Mouse (Mus musculus): ENCODE measurements around the gene Zfp667.
"Not testable (repeated sequence)": the region's sequence is repeated elsewhere in the genome, so short reads cannot be mapped to it uniquely, and the experiment has no call there.

Zfp667 gene

DNA sequence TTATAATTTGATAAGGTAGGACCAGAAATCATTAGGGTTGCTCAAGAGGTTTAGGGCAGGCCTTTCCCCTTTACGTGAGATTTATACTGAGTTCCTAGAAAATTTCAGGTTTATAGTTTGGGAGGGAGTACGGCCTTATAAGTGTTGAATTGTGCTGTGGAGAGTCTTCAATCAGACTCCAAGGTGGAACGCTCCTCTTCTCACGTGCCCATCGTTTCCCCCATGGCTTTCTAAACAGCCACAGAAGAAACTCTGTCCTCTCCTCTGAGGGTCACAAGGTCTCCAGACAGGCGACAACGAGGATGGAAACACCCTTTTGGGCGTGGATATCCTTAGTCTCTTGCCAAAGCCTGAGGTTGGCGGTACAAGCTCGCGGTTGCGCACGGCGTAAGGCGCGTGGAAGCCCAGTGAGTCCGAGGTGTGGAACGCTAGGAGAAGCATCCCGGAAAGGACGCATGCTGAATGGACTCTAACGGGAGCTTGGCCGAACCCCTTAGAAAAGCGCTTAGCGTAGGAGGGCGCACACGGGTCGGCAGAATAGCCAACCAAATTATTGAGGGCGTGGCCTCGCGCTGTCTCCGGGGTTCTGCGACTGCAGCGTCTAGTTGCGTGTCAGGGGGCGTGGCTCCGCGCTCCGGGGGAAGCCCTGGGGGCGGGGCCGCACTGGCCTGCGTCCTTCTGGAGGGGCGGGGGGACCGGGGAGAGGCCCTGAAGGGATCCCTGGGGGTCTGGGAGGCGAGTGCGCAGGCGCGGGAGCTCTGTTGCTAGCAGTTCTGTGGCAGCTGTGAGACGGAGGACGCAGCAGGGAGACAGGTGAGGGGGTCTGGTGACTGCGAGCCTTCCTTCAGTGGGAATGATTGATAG is at the start of gene Zfp667:
TSS of gene Zfp667 (plus strand) at position 738 of the 864 bp plus-strand sequence.
- DNase-seq (ENCODE audit: low read depth, low spot score): peak; percentile 94

DNA sequence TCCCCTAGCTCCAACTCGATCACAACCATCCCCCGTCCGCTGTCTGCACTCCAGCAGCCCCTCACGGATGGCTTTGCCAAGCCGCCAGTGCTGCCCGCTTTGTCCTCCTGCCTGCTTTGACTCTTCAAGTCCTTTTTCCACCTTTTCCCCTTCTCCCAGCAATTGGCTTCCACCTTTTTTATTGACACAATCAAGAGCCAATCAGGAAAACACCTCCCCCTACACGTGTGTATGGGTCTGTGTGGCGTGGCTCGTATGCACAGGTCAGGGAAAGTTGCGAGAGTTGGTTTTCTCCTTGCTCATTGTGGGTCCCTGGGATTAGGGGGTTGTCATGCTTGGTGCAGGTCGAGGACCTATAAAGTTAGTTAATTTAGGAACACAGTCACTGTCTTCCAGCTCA is 46.6 kb upstream of the Zfp667 start:
- DNase-seq (ENCODE audit: low read depth, low spot score): no peak

DNA sequence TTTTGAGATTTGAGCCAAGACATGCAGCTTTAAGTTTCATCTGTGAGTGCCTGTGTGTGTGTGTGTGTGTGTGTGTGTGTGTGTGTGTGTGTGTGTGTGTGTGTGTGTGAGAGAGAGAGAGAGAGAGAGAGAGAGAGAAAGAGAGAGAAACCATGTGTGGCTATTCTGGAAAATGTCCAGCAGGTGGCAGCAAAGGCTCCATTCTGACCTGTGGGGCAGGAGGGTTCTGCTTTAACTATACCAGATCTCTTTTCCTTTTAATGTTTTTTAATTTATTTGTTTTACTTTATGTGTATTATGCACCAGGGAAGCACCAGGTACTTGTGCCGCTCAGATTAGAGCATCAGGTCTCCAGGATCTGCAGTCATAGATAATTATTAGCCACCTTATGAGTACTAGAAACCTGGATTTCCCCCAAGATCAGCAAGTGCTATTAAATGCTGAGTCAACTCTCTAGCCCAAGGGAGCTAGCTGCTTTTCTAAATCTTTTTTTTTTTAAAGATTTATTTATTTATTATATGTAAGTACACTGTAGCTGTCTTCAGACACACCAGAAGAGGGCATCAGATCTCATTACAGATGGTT is 45.4 kb upstream of the Zfp667 start:
- not testable (repeated sequence) for DNase-seq (ENCODE audit: low read depth, low spot score)

DNA sequence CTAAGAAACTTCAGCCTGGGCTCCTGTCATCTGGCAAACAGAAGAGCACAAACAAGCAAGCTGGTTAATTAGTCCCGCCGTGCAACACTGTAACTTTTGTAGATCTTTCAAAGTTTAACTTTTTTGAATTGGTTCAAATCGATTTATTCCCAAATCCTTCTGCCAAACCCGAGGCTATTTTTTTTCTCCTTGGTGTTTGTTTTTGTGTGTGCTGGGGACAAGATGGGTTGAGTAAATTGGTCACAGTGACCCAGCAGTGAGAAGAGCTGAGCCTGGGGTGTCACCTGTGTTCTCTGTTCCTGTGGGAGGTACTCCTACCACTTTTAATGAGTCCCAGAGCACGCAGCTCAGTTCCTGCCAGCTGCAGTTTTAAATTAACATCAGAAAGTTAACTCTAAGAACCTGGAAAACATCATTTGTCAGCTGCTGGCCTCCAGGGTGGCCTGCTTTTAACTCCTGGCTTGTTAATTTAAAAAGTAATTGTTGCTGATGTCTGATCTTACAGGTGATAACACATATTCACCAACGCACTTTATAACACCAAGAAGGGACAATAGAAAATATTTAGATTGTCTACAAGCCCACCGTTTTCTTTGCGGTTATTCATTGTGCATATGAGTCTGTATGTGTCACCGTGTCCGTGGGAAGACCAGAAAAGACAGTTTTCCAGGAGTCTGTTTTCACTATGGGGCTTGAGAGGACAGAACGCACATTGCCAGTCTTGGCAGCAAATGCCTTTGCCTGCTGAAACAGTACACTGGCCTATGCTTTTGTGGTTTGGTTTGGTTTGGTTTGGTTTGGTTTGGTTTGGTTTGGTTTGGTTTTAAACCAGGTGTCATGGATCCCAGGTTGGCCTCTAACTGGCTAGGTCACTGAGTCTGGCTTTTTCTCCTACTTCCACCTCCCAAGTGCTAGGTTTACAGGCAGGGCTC is 41.8 kb upstream of the Zfp667 start:
- DNase-seq (ENCODE audit: low read depth, low spot score): no peak

DNA sequence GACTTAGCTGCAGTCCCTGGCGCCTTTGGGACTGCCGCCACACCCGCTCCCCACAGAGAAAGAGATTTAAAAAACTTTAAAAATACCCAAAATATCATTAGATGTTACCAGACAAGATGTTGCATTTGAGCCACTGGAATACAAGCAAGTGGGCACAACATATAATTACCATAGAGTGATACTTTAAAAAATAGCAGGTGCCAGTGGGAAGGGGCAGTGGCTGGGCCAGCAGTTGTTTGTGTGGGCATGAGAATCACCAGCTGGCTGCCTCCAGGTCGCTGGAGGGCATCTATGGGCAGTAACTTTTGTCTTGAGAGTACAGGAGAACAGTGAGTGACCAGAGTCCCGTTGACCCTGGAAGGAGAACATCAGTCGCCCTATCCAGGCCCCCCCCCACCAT is 34.0 kb upstream of the Zfp667 start, which contains the start of gene Epp13:
TSS of gene Epp13 (plus strand) at position 301 of the 400 bp plus-strand sequence.
- no peak for DNase-seq (ENCODE audit: low read depth, low spot score)

DNA sequence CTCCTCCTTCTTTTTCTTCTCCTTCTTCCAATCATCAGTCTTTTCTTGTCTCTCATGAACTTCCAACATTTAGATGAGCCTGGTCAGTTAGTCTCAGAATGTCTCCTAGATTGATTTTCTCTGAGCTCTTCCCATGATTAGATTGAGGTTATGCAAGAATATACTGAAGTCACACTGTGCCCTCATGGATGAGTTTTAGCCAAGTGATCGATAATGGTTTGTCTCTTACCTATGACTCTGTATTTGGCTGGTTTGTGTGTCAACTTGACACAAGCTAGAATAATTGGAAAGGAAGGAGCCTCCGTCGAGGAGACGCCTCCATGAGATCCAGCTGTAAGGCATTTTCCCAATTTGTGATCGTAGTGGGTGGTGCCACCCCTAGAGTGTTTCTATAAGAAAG is 31.9 kb upstream of the Zfp667 start:
- DNase-seq (ENCODE audit: low read depth, low spot score): no peak

DNA sequence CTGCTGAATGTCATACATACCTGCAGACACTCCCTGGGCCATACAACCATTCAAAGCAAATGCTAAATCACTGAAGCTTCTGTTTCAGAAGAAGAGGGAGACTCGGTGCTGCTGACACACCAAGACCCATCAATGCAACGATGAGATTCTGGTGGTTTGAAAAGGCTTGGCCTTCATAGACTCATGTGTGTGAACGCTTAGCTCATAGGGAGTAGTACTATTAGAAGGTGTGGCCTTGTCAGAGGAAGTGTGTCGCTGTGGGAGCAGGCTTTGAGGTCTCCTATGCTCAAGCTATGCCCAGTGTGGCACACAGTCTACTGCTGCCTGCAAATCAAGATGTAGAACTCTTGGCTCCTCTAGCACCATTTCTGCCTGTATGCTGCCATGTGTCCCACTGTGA is 29.0 kb upstream of the Zfp667 start:
- DNase-seq (ENCODE audit: low read depth, low spot score): no peak

DNA sequence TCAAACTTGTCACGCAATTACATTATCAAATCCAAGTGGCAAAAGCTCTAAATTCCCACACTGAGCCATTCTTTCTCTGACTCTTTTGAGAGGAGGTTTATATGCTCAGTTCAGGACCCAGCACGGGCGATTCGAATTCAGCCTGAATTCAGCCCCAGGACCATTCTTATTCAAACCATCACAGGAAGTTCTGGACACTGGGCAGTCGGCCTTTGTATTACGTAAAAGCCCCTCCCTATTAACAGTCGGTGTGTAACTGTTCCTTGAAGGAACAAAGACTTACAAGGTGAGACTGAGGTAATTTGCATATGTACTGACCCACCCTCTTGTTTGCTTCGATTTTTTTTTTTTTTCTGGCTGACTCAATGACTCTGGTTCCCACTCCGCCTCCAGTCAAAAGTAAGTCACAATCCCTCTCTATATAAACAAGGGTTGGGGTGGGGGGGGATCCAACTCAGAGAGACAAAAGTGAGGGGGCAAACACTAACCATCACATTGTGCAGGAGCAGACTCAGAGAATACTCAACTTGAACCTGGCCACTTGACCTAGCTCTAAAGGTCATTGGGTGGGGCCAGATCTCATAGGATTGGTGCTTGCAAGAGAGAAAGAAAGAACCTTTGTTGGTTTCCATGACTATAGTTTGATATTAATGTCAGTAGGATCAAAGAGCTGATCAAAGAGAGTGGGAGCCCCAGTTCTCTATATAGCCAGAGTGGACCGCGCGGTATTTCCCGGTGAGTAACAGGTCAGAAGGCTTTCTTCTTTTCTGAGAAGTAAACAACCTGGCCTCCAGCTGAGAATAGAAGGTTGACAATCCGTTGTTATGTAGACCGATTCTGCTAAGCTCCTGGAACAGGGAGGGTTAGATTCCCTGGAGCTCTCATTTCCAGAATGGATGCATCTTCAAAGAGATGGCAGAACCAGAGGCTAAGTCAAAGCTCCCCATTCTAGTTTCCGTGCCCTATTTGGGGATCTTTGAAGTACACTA is 27.9 kb upstream of the Zfp667 start:
- DNase-seq (ENCODE audit: low read depth, low spot score): no peak

DNA sequence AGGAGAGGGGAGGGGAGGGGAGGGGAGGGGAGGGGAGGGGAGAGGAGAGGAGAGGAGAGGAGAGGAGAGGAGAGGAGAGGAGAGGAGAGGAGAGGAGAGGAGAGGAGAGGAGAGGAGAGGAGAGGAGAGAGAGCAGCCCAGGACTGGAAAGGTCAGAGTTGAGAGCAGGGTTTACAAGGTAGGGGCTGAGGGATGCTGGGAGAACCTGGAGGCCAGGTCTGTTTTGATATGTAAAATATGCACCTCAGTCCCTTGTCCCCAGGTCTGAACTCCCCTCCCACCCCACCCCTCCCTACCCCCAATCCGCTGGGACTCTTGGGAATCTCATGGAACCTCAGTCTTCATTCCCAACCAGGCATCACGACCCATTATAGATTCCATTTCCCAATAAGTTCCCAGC is 26.4 kb upstream of the Zfp667 start:
- not testable (repeated sequence) for DNase-seq (ENCODE audit: low read depth, low spot score)

DNA sequence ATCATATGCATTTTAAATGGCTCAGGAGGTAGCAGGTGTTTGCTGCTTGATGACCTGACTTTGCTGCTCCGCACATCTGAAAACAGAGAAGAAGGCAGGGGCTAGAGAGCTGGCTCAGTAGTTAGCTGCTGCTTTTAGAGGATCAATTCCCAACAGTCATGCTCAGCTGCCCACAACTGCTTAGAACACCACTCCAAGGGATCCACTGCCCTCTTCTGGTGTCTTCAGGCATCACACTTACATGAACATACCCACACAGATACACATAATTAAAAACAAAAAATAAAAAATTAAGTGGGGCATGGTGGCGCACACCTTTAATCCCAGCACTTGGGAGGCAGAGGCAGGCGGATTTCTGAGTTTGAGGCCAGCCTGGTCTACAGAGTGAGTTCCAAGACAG is 24.3 kb upstream of the Zfp667 start:
- no peak for DNase-seq (ENCODE audit: low read depth, low spot score)

DNA sequence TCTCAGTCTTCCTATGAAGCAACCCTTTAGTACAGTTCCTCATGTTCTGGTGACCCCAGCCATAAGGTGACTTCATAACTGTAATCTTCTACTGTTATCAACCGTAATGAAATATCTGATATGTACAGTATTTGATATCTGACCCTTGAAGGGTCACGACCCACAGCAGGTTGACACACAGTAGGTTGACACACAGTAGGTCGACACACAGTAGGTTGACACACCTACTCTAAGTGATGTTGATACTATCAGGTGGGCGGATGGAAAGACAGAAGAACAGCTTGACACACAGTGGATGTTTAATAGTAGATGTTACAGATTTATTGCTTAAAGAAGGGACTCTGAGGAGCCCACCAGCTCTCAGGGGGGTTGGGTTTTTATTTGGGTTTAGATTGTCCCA is 23.4 kb upstream of the Zfp667 start:
- DNase-seq (ENCODE audit: low read depth, low spot score): no peak

DNA sequence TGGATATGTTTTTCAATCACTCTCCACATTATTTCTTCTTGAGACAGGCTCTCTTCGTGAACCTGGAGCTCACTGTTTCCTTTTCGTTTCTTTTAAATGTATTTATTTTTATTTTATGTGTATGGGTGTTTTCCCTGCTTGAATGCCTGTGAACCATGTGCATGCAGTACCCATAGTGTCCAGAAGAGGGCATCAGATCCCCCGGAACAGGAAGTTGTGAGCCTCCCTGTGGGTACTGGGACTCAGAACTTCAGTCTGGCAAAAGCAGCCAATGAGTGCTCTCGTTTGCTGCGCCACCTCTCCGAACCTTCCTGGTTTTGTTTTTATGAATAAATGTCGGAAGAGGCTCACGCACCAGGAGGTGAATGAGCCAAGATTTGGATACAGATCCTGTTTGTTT is 20.7 kb upstream of the Zfp667 start:
- no peak for DNase-seq (ENCODE audit: low read depth, low spot score)

DNA sequence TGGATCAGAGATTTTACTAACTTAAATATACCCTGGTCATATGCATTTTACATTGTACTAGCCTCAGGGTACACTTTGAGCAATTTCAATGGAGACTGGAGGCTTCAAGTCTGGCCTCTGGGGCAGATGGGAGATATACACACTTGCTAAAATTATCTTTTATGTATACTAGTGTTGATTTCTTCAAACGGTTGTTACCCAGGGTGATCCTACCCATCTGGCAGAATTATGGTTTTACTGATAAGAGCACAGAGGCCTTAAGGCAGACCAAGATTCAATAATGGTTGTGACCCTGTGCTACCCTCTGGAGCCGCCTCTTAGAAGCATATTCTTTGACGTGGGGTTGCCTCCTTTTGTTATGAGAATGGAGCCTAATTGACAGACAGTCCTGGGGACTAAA is 8.5 kb upstream of the Zfp667 start:
- no peak for DNase-seq (ENCODE audit: low read depth, low spot score)

DNA sequence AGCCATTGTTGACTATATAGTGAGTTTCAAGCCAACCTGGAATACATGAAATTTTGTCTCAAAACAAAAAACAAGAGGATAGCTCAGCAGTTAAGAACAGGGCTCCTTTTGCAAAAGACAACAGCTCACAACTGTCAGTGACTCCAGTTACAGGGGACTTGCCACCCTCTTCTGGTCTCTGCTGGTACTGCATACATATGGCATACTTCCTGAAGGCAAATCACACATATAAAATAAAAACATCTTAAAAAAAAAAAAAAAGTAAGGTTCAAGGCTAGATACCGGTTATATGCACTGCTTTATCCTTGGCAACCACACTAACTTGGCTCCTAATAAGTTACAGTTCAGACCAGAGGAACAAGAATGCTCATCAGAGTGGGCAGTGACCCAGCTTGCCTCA is 3.6 kb upstream of the Zfp667 start:
- peak; percentile 73 for DNase-seq (ENCODE audit: low read depth, low spot score)

DNA sequence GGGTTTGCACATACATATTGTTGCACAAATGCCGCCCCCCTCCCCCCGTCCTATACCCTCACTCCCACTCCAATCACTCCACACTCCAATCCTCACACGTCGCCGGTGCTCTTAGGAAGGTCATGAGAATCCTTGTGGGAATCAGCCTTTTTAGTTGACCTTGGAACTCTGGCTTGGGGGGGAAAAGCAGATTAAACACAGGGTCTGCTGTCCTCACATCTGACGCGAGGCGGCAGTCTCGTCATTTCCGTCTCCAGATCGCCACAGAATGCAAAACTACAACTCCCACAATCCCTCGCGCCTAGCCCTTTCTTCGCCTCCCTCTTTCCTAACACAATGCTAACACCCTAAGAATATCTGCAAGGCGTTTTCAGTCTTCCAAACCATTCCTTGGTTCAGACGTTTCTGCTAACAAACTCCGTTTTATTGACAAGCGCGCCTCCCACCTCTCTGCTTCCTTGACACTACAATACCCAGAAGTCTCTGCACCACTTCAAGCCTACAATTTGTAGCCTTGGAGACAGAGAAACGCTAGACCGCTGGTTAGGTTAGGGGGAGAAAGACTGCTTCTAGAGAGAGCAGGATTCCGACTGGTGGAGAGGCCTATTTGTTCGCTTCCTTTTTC is 2.8 kb upstream of the Zfp667 start:
- DNase-seq (ENCODE audit: low read depth, low spot score): peak; percentile 92

DNA sequence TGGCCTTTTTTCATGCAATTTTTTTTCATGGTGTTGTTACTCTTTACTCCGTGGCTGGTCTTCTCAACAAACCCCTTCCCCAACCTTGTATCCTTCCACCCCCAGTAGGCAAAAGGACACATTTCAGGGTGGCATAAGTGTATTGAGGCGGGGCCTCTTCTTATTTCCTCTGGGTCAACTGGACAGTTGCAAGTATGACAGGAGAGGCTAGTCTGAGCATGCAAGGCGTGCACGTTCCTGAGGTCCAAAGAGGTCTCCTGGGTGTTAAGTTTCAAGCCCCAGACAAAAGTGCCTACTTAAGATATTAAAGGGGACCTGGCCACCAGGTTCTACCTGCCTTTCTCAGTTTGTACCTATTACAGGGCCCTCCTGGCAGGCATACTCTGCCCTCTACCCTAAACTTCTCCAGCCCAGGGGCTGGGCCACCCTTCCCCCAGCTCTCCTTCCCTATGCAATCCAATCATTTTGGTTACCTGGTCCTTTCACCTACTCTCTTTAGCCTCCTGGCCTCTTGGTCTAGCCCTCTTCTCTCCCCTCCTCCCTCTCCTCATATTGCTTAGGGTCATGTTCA is 1.9 kb upstream of the Zfp667 start:
- no peak for DNase-seq (ENCODE audit: low read depth, low spot score)

DNA sequence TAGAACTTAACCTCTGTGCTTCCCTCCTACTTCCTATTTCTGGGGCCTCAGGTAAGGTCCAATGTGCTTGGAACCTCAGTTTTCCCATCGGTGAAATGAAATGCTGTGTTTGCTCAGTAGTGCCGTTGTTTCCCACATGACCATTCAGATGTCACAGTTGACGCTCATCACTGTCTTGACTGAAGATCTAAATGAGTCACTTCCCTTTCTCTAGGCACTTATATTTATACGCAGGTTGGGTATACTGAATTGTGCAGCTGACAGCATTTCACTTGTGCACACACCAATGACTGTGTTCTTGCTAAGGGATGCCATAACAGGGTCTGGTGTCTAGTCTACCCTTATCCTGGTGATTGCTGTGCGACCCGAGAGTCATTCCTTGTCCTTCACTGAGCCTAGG is 1.0 kb upstream of the Zfp667 start:
- no peak for DNase-seq (ENCODE audit: low read depth, low spot score)

DNA sequence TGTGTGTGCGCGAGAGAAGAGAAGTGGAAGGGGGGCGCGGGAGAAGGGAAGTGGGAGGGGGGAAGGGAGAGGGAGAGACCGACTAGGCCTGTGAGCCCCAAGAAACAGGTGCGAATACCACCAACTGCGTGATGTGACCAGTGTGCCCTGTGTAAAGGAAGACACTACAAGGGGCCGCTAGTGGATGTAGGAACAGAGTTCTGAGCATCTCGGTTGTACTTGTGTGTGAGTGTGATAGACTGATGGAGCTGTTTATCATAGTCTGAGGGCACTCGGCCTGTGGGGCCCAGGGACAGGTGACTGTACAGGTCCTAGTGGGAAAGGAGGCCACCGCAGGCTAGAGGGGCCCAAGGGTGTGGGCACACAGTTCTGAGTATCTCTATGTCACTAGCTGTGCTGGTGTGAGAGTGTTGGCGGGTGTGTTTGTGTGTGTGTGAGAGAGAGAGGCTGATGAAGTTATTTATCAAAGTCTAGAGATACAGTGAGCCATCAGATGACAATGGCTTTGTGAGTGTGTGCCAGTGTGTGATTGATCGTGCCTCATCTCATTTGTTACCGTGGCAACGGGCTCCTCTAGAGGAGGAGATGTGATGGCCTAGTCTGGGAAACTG is 647 bp downstream of the Zfp667 start:
- no peak for DNase-seq (ENCODE audit: low read depth, low spot score)

DNA sequence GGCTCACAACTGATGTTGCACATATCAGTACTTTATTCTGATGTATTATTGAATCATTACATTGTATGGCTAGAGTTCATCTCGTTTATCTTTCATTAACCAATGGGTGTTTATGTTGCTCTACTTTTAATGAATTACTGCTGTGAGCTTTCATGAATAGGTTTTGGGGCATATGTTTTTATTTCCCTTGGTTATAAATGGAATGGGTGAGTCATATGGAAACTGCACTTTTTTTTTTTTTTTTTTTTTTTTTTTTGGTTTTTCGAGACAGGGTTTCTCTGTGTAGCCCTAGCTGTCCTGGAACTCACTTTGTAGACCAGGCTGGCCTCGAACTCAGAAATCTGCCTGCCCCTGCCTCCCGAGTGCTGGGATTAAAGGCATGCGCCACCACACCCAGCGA is 4.7 kb downstream of the Zfp667 start:
- DNase-seq (ENCODE audit: low read depth, low spot score): not testable (repeated sequence)

DNA sequence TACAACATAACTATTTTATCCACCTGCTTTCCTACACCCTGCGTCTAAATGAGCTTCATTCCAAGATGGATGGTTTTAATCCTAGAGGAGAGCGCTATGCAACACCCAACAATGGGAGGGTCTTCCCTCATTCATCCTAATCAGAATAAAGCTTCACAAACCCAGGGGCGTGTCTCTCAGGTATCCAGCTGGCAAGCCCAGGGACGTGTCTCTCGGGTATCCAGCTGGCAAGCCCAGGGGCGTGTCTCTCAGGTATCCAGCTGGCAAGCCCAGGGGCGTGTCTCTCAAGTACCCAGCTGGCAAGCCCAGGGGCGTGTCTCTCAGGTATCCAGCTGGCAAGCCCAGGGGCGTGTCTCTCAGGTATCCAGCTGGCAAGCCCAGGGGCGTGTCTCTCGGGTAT is 14.4 kb downstream of the Zfp667 start:
- not testable (repeated sequence) for DNase-seq (ENCODE audit: low read depth, low spot score)

Measured in telencephalon, adult 2 months (tissue).